Mouse (Mus musculus) gastrocnemius, postnatal 10 days (tissue): ENCODE data around the gene Tmem109. TPM values are rescaled to one million over a fixed set of nuclear protein-coding genes. Genes with fewer than 3 reads are reported as not detected.

ENCODE experiments used
- DNase-seq: peaks from one replicate; pipeline ENCODE4 v3.0.0; 2021; ENCODE audit warnings: mixed read lengths
- total RNA-seq, 2 experiments: library from RNA; stranded (reverse); gene quantifications; 2 replicates each; pipeline ENCODE4 v1.2.3; 2021

The Tmem109 gene
- total RNA-seq, 2 experiments from 2014 or later, result 208 to 212 TPM

- peak; percentile 97 for DNase-seq
These were observed 13.3 kb upstream of the Tmem109 start, which contains the start of gene Prpf19 for GRCm38 (mm10) chr19:10895016-10895528. Prpf19 (plus strand) TSS chr19:10895231.

- no peak for DNase-seq
These were observed 10.4 kb upstream of the Tmem109 start for GRCm38 (mm10) chr19:10892201-10892600.

DNA sequence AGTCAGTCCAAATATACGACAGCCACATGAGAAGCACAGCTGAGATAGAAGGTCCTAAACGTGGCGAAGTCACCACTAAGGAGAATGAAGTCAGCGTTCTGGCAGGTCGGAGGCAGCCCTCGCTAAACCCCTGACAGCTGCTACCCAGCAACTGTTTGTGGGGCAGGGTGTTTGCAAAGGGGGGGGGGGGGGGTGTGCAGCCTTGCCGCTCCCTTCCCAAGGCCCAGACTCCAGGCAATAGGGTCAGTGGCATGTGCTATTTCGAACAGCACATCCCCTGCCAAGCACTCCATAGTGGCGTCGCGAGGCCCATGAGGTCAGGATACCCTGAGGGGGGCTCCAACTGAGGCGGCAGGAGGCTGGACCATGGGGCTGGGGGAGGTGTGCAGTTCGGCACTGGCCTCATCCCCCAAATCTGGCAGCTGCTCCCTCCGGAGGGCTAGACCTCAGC is 801 bp downstream of the Tmem109 start:
- no peak for DNase-seq

DNA sequence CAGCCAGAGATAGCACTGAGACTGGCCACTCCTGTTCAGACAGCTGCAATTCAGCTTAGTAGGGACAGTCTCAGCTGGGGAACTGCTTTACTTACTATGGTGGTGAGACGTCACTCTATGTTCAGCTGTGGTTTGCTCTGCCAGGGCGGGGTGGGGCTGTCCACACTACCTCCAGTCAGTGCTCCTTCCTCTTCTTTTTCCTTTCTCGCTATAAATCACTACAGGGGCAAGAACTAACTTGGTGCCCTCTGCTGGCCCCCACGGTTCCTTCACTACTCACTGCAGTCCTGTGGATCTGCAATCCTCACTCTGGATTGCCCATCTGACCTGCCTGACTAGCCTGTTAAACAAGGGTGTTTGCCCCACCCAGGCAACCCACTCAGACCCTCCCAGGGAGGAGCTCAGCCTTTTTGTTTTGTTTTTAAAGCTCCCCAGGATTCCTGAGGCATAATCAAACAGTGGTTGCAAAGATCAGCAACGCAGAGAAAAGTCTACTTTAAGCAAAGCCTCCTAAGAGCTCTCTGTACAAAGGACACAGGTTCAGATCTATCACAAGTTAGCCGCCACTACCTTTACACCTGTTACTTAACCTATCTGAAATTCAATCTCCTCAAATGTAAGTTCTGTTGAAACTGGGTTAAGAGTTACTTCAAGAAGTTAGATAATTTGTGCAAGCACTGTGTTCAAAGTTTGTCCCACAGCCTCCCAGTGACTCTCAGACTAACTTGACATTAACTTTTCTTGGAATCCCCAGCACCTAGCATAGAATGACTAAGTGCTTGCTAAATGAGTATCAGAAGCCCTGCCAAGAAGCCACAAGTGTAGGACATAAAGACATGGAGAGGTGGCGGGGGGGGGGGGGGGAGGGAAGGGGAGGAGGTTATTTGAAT is 1.5 kb downstream of the Tmem109 start:
- peak; percentile 47 for DNase-seq

- DNase-seq, result no peak
These were observed 3.5 kb downstream of the Tmem109 start for GRCm38 (mm10) chr19:10878201-10878837.

DNA sequence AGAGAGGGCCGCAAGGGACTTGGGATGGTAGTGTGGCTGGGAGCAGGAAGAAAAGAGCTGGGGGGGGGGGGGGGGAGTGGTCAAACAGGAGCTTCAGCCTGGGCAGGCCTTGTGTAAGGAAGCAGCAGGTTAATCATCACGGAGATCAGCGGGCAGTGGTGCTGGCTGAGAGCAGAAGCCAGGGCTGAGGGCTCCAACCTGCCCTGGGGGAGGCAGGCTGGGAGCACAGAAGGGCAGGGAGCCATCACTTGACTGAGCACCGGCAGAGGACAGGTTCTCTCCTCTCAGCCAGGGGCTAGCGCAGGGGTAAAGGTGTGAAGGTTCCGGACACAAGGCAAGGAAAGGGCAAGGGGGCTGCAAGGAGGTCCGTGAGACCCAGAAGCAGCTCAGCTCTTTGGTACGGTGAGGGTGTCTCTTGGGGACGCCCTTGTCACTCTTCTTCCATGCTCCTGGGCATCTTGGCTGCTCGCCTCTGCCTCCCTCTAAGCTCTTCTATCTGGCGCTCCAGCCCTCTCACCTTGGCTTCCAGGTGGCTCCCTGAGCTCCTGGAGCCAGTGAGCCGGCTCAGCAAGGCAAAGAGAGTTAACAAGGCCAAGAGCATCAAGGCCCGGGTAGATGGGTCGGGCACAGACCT is 10.4 kb downstream of the Tmem109 start:
- no peak for DNase-seq

GRCm38 (mm10) chr19:10870676-10871075 is 11.1 kb downstream of the Tmem109 start:
- no peak for DNase-seq

DNA sequence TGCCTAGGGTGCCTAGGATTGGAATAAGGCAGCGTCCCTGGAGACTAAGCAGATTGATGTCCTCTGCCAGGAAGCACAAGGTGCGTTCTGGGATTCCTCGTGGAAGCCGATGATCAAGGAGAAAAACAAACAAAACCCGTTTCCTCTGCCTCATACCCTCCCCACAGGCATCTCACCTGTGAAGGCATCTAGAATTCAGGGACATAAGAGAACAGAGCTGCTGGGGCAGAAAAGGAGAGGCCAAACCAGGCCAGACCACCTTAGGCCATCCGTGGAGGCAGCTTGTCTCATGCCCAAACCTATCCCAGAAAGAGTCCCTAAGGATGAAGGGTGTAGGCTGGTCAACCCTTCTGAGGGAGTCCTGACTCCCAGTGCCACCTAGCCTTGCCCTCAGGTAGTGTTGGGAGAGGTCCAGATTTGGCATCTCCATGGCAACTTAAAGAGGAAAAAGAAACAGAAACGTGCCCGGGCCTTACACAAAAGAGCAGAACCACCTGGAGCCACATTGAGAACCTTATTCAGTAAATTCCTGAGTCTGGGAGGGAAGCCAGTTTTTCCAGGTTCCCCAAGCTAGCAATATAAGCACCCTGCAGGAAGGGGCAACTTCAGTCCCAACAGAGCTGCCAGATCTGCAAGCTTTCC is 11.8 kb downstream of the Tmem109 start, which contains the start of gene Tmem132a:
Tmem132a (minus strand) TSS at position 55 of the 642 bp plus-strand sequence.
- DNase-seq, result no peak

DNA sequence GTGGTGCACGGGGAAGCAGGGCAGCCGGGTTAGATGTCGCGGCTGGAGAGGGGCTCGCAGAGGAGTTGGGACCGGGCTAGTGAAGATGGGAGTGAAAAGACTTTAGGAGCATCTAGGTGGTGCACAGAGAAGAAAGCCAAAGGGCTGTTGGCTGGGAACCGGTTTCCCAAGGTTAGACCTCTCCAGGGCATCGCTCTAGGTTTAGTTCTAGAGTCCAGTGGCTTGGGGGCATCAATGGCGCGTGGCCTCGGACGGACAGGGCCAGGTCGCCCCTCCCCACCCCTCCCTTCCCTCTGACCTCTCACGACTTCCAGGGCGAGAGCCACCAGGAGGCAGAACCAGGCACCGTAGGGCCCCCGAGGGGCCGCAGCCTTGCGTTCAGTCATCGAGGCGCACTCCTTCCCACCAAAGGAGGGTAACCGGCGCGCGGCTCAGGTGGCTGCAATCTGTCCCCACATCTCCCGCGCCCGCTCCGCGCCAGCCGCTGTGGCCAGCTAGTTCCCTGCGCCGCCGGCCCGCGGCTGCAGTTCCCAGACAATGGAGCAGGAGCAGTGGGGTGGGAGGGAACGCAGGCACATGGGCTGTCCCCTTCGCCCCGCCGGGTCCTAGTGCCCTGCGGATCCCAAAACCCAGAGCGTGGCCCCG is 12.4 kb downstream of the Tmem109 start:
- peak; percentile 76 for DNase-seq

GRCm38 (mm10) chr19:10868623-10869141 is 13.1 kb downstream of the Tmem109 start:
- DNase-seq, result no peak

DNA sequence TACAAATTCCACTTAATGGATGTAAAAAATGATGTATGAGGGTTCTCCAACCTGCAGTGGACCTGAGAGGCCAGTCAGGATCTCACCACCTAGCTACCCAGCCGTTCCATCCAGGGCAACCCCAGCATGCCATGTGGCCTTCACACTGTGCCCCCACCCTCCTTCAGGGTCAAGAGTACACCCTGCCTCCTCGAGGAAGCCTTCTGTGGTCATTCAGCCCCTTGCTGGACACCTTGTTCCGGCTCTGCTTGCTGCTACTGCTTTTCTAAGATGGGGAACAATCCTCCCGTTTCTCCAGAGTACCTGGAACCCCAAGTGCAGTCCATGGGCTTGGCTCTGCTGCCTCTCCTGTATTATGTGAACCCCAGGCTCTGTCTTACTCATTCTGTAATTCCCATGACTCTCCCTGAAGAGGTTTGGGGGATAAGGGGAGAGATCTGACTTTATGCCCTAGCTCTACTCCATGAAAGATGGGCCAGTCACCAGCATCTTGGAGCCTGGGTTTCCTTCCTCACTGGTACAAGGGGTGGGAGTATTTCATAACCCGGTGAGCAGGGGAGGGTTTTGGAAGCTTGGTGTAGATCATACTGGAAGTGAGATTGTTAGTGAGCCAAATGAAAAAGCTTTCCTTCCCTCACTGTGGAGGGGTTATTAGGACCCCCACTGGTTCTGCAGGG is 13.7 kb downstream of the Tmem109 start:
- DNase-seq, result no peak

- no peak for DNase-seq
These were observed 15.4 kb downstream of the Tmem109 start for GRCm38 (mm10) chr19:10866351-10866750.

DNA sequence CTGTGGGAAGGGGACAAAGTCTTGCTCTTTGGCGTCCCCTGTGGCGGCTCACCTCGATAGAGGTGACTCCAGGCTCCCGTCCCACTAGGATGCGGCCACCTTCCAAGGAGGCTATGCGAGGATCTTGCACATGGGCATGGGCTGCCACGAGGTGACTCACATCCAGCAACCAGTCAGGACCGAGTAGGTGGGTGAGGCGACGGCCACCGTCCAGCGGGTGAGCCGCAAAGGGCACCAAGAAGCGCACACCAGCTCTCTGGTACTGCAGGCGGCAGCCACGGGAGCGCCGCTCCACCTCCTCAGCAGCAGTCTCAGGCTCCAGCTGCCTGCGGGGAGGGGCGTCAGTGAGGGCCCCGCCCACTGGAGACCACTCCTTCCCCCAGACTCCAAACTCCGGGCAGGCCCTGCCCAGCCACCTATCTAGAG is 21.7 kb downstream of the Tmem109 start:
- no peak for DNase-seq

- no peak for DNase-seq
These were observed 25.3 kb downstream of the Tmem109 start for GRCm38 (mm10) chr19:10856520-10856919.

GRCm38 (mm10) chr19:10855422-10855821 is 26.4 kb downstream of the Tmem109 start:
- no peak for DNase-seq

GRCm38 (mm10) chr19:10847311-10848087 is 34.3 kb downstream of the Tmem109 start:
- DNase-seq, result peak; percentile 55

GRCm38 (mm10) chr19:10846150-10846549 is 35.7 kb downstream of the Tmem109 start:
- DNase-seq, result no peak

GRCm38 (mm10) chr19:10845454-10845853 is 36.3 kb downstream of the Tmem109 start:
- no peak for DNase-seq

GRCm38 (mm10) chr19:10844206-10844605 is 37.6 kb downstream of the Tmem109 start:
- DNase-seq, result no peak

GRCm38 (mm10) chr19:10842914-10843313 is 38.9 kb downstream of the Tmem109 start:
- DNase-seq, result no peak
